Mouse (Mus musculus): Measurements from ENCODE around the gene Rtn4r.

GRCm38 (mm10) chr16:18144201-18144600 lies 16.8 kb downstream of the Rtn4r start:
- TF ChIP-seq CTCF (IDR thresholded peaks at IDR 0.05; ENCODE audit: low read depth) (no peak), EP300 (IDR thresholded peaks at IDR 0.05; ENCODE audit: low read depth) (no peak)
